Mouse (Mus musculus) neutrophil, adult 5-6 weeks (primary cell): ENCODE results near the gene Gm1043. TPM values are rescaled to one million over a fixed set of nuclear protein-coding genes. Genes with fewer than 3 reads are reported as not detected.

Source experiments
- ATAC-seq: fragments of 151-379, 151-347 bp; 2 replicates; pipeline ENCODE4 v1.8.0; 2017; ENCODE audit warnings: mild to moderate bottlenecking, moderate TSS enrichment; ENCODE audit not compliant: insufficient number of reproducible peaks, poor library complexity, low FRiP score, severe bottlenecking; ENCODE audit errors: extremely low read depth
- total RNA-seq: library from RNA; stranded (forward); fragments of 200-1000 nt; gene quantifications from 2 replicates; pipeline ENCODE4 v1.2.3, GENCODE M21; 2017

Gene Gm1043
- total RNA-seq, 1 experiment from 2014 or later, result 9.0 TPM

GRCm38 (mm10) chr5:37102056-37102455 is 16.9 kb downstream of the Gm1043 start:
- ATAC-seq, result no peak

DNA sequence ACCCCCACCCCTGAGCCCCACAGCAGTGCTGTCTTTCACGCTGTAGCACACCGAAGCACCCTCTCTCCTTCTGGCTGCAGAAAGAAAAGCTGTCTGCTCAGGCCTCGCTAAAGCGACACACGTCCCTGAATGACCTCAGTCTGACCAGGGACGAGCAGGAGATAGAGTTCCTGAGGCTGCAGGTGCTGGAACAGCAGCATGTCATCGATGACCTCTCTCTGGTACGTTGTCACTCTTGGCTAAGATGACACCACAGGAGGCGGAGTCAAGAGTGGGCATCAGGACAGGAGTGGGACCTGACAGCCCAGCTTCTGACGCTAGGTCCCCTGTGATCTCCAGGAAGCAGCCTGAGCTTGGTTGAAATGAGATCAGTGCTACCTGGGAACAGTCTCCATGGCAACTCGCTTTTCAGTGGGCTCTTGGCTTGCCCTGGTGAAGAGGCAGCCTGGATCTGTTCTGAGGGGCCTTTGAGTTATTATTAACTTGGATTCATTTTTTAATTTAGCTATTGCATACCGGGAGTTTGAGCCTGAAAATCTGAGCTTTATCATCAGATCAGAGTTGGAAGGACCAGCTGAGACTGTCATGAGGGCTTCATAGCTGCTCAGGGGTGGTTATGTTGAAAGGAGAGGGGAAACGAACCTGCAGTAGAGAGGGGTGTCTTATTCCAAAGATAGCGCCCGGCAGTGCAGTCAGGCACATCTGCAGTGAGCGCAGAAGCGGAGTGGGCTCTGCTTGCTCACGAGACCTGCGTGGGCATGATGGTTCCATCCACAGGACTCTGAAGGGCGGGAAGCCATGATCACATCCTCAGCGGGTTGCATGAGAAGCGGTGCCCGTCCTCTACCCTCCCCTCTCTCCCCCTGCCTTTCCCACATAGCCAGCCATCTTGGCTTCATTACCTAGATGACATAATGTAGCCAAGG is 20.6 kb downstream of the Gm1043 start:
- no peak for ATAC-seq

GRCm38 (mm10) chr5:37107111-37107510 is 21.9 kb downstream of the Gm1043 start:
- ATAC-seq, result no peak

DNA sequence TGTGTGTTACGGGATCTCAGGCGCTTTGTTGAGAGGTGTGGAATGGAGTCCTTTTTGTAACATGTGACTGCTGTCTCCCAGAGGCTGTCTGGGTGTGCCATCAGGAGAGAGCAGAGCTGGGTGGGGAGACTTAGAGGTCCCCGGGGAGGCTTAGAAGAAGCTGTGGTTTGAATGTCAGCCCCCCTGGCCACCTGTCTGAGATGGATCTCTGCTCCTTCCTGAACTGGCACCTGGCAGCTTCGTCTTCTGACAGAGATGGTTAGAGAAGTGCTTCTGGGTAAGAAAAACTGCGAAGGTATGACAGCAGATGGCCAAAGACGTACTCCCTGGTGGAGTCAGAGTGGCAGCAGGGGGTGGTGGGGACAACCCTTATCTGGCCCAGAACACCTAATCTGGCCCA is 22.4 kb downstream of the Gm1043 start:
- ATAC-seq, result no peak

DNA sequence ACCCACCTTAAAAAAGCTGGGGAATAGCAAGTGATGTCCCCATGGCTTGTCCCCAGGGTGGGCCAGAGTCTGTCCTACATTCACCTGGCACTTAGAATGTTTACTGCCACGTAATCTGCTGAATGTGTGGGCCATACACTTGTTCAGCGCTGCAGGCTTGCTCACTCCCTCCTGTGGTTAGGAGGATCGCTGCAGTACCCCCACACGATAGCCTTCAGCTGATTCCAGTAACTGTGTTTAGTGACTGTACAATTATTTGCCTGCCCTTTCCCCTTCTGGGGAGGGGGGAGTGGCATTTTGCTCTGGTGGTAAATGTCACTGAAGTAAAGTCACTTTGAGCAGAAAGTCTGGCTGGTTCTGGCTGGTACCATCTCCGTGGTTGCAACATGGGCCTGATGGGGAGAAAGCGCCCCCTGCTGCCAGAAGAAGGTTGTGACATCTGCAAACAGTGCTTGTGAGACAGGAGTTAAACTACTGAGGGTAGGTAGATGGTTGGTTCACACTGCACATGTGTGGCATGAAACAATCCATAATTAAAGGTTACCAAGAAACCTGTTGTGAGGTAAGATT is 24.2 kb downstream of the Gm1043 start:
- ATAC-seq, result peak; percentile 57

GRCm38 (mm10) chr5:37112389-37112788 is 27.2 kb downstream of the Gm1043 start:
- ATAC-seq, result no peak

DNA sequence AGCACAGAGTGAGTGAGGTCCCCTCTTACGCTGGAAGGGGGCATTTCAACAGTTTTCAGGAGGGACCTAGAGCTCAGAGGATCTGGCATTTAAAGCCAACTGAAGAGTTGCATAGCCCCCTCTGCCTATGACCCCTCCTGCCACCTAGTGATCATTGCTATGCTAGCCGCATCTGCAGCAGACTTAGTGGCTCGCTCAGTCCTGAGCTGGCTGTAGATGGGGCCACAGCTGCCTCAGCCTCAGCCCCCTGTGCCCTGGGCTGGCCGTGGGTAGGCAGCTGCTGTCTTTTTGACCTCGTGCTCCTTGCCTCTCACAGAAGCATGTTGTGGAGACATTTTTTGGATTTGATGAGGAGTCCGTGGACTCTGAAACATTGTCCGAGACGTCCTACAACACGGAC is 32.0 kb downstream of the Gm1043 start:
- ATAC-seq, result no peak

GRCm38 (mm10) chr5:37118242-37118641 is 33.1 kb downstream of the Gm1043 start:
- no peak for ATAC-seq

DNA sequence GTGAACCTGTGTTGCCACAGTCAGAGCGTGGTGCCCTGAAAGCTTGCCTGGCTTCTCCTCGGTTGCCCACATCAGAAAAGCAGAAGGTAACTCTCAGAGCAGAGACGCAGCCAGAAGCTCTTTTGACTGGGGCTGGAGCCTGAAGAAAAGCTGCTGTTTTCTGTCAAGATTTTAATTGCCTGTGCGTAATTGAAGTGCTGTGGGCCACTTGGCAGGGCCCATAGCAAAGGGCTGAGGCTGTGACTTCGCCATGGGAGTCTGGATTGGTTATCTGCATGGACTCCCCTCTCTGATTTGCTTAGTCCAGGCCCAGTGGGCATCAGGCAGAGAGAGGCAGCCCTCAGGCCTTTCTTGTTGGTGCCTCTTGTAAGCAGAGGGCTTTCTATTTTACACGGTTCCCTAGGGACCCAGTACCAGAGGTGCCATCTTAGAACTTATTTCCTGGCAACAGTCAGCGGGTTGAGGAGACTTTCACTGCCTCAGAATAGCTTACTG is 36.1 kb downstream of the Gm1043 start:
- no peak for ATAC-seq

- ATAC-seq, result no peak
Observed at GRCm38 (mm10) chr5:37131841-37132240, 46.7 kb downstream of the Gm1043 start.

DNA sequence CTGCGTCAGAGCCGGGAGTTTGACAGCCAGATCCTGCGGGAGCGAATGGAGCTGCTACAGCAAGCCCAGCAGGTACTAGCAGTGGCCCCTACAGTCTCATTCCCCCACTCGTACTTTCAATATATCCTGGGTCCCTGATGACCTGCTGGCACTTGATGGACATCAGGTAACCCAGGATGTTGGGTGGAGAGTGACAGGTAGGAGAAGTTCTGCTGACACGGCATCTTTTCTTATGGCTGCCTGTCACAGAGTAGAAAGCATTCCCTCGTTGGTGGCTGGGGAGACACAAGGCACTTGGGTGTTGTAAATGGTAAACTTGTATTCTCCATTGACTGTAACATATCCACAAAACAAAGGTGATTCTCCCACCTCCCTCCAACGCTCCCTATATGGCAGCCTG is 56.6 kb downstream of the Gm1043 start:
- no peak for ATAC-seq

GRCm38 (mm10) chr5:37147536-37147935 is 62.4 kb downstream of the Gm1043 start:
- ATAC-seq, result no peak

- ATAC-seq, result no peak
Observed at GRCm38 (mm10) chr5:37150650-37151049, 65.5 kb downstream of the Gm1043 start.

DNA sequence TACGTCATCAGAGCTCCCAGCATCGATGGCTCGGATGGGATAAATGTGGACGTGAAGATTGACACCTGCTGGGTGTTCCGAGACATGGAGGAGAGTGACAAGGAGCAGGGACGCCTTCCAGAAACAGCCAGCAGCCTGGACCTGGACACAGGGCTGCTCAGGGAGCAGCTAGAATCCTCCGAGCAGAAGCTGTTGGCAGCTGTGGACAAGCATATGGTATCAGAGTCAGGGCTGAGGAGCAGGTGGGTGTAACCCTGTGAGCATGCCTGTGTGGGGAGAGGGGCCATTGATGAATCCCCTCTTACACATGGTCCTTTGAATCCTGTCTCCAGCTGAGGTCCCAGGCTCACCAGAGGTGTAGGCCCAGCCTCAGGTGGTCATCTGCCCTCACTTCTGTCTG is 69.3 kb downstream of the Gm1043 start:
- ATAC-seq, result no peak

DNA sequence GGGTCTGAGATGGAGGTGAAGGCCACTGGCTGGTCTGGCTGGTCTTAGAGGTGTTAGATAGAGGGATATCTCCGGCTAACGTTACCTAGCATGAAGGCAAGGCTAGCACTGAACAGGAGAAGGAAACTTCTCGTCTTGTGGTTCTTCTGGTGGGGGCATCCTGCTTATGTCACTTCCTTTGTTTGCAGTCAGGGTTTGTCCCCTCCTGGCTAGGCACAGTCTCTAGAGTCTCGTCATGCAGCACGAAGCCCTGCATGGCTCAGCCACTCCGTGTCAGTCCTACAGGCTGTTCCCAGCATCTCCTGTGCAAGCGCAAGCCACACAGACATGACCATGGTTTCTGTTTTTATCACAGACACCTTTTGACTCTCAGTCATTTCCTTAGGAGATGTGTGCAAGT is 73.2 kb downstream of the Gm1043 start:
- ATAC-seq, result no peak

- ATAC-seq, result no peak
Observed at GRCm38 (mm10) chr5:37162871-37163781, 78.0 kb downstream of the Gm1043 start.

- ATAC-seq, result no peak
Observed at GRCm38 (mm10) chr5:37176466-37176865, 91.3 kb downstream of the Gm1043 start.

- ATAC-seq, result no peak
Observed at GRCm38 (mm10) chr5:37177061-37177460, 91.9 kb downstream of the Gm1043 start.

DNA sequence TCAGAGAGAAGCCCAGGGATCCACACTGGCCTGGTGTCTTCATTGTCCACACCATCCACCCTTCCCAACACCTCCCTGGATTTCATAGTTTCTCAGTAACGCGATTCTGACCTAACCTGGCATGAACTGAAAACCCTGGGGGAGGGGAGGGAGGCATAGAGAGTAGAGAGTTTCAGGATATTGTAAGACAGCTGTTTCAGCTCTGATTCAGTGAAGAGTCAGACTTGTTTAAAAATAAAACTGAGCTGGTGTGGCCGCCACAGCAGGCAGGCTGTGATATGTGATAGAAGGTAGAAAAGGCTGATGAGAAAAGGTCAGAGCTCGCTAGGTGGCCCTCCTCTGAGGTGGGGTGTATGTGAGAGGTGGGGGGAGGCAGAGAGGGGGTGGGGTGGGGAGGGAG is 93.6 kb downstream of the Gm1043 start:
- no peak for ATAC-seq
